Comparison of ENCODE assay signal across 14 mouse cellular contexts in the genomic region with DNA sequence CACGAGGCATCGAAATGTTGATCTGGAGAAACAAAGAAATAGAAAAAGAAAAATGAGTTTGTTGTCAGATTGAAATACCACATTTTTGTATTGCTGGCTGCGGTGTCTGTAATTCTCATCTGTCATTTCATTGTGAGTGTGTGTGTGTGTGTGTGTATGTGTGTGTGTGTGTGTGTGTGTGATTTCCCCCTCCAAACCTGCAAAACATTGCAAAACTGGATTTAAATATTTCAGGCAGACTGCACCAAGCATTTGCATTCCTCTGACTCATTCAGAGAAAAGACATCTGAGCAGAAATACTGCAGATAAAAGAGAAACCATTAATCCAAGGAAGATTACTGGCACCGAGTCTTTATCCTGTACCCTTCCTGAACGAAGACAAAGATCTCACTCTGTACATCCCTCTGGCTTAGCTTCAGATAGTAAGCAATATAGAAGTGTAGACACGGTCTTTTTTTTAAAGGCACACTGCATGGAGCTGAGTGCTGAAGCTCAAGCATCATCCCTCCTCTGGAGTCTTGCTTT.
DNase-seq lines count a peak whose midpoint lies in the region; ATAC-seq and TF ChIP-seq lines count a peak whose summit lies in the region.
"Had no signal": no experiment of that assay in that cellular context is flagged by ENCODE, and none has a peak within 500 bp of the region (broad histone marks: within the 10 kb centered on the region; RNA-seq: fewer than 3 reads in every experiment).

No protein-coding gene starts in this region.

- H3K4me2 ChIP-seq in neural tube, embryonic 11.5 days (ENCODE audit: low read depth): no peak overlapping the region
- peak overlapping the region; percentile 30 for H3K4me2 ChIP-seq in hindbrain, embryonic 14.5 days (replicated peaks)
- H3K4me2 ChIP-seq in neural tube, embryonic 14.5 days (ENCODE audit: low read depth, low read length): no peak overlapping the region
- H3K4me2 ChIP-seq: limb, embryonic 12.5 days; lung, embryonic 15.5 days had no signal

- H3K9ac ChIP-seq in neural tube, embryonic 11.5 days (ENCODE audit: low read length): peak overlapping the region; percentile 29
- peak overlapping the region; percentile 52 for H3K9ac ChIP-seq in hindbrain, embryonic 14.5 days
- no peak overlapping the region; the same call in 1 of the 2 replicates for H3K9ac ChIP-seq in neural tube, embryonic 14.5 days (replicated peaks; ENCODE audit: low read depth, low read length)
- H3K9ac ChIP-seq: limb, embryonic 12.5 days; lung, embryonic 15.5 days had no signal

- 0 out of 2 replicates have a peak, but pooled peaks cover 7% of the 10 kb centered on the region for H3K4me1 ChIP-seq in neural tube, embryonic 11.5 days (ENCODE audit: control insufficient read depth, insufficient read depth, low read length)
- H3K4me1 ChIP-seq in embryonic fibroblast, embryonic 13.5 days (ENCODE audit: control insufficient read depth, insufficient read depth, low read length): peaks cover 8% of the 10 kb centered on the region
- peaks cover 16% of the 10 kb centered on the region for H3K4me1 ChIP-seq in hindbrain, embryonic 14.5 days (replicated peaks; ENCODE audit: control insufficient read depth, insufficient read depth, low read length)
- peaks cover 7% of the 10 kb centered on the region; the same call in 1 of the 2 replicates for H3K4me1 ChIP-seq in neural tube, embryonic 14.5 days (ENCODE audit: control insufficient read depth, insufficient read depth, low read length)
- H3K4me1 ChIP-seq: limb, embryonic 12.5 days; lung, embryonic 15.5 days had no signal

- no peak for TF ChIP-seq CTCF in embryonic fibroblast, embryonic 13.5 days (IDR thresholded peaks at IDR 0.05; ENCODE audit: borderline replicate concordance, insufficient read depth, low read length)

- ATAC-seq in neural tube, embryonic 11.5 days (ENCODE audit: insufficient read depth, low FRiP score, low TSS enrichment): peak; percentile 39
- ATAC-seq in hindbrain, embryonic 14.5 days (ENCODE audit: low FRiP score): no peak
- ATAC-seq in neural tube, embryonic 14.5 days (ENCODE audit: low read depth): peak; percentile 74
- ATAC-seq: activated CD4-positive, CD25-positive, alpha-beta regulatory T cell, adult 4 months had no signal

- H3K27me3 ChIP-seq in neural tube, embryonic 11.5 days (ENCODE audit: control insufficient read depth, insufficient read depth, low read length): no peaks in the 10 kb centered on the region
- no peaks in the 10 kb centered on the region for H3K27me3 ChIP-seq in hindbrain, embryonic 14.5 days (ENCODE audit: control insufficient read depth, insufficient read depth, low read length)
- no peaks in the 10 kb centered on the region for H3K27me3 ChIP-seq in neural tube, embryonic 14.5 days (ENCODE audit: control insufficient read depth, insufficient read depth, low read length)
- H3K27me3 ChIP-seq: limb, embryonic 12.5 days; lung, embryonic 15.5 days had no signal

- DNase-seq in neural tube, embryonic 11.5 days (ENCODE audit: low spot score): peak; percentile 26
- DNase-seq in neural tube, embryonic 10.5 days (ENCODE audit: extremely low spot score, low spot score): no peak
- DNase-seq in hindbrain, embryonic 14.5 days (ENCODE audit: low spot score): peak; percentile 52
- no peak for DNase-seq in thymus, adult 18-20 months
- DNase-seq in kidney, adult 18-20 months: no peak
- DNase-seq in kidney, adult 8-10 months: no peak
- DNase-seq: gastrocnemius, postnatal 10 days; heart, postnatal 14 days; right cerebral cortex, postnatal 25 days had no signal

- no peak for TF ChIP-seq POLR2A in embryonic fibroblast, embryonic 13.5 days (IDR thresholded peaks at IDR 0.05; ENCODE audit: low read depth, low read length)

- H3K9me3 ChIP-seq in neural tube, embryonic 11.5 days (ENCODE audit: control insufficient read depth, low read length): no peaks in the 10 kb centered on the region
- no peaks in the 10 kb centered on the region for H3K9me3 ChIP-seq in hindbrain, embryonic 14.5 days (ENCODE audit: control insufficient read depth, low read length)
- H3K9me3 ChIP-seq in neural tube, embryonic 14.5 days (ENCODE audit: control insufficient read depth, low read length): no peaks in the 10 kb centered on the region
- H3K9me3 ChIP-seq: limb, embryonic 12.5 days; lung, embryonic 15.5 days had no signal

- H3K27ac ChIP-seq in neural tube, embryonic 11.5 days (ENCODE audit: low read depth, low read length): peak overlapping the region; percentile 80
- peak overlapping the region; percentile 49 for H3K27ac ChIP-seq in embryonic fibroblast, embryonic 13.5 days (ENCODE audit: insufficient read depth, low read length)
- peak overlapping the region; percentile 77 for H3K27ac ChIP-seq in hindbrain, embryonic 14.5 days
- H3K27ac ChIP-seq in neural tube, embryonic 14.5 days (ENCODE audit: low read depth, low read length): peak overlapping the region; percentile 66
- H3K27ac ChIP-seq: limb, embryonic 12.5 days; lung, embryonic 15.5 days had no signal

- 33% methylated on average over 6 of the region's 6 CpGs for WGBS in neural tube, embryonic 11.5 days
- WGBS in hindbrain, embryonic 14.5 days: 17% methylated on average over 6 of the region's 6 CpGs
- 14% methylated on average over 6 of the region's 6 CpGs for WGBS in neural tube, embryonic 14.5 days

- no peaks in the 10 kb centered on the region for H3K36me3 ChIP-seq in neural tube, embryonic 11.5 days (ENCODE audit: control insufficient read depth, insufficient read depth, low read length)
- no peaks in the 10 kb centered on the region for H3K36me3 ChIP-seq in hindbrain, embryonic 14.5 days (replicated peaks; ENCODE audit: control insufficient read depth, insufficient read depth)
- H3K36me3 ChIP-seq in neural tube, embryonic 14.5 days (ENCODE audit: control insufficient read depth, insufficient read depth, low read length): no peaks in the 10 kb centered on the region
- H3K36me3 ChIP-seq: limb, embryonic 12.5 days; lung, embryonic 15.5 days had no signal

- H3K4me3 ChIP-seq in neural tube, embryonic 11.5 days (ENCODE audit: low read depth, low read length): no peak overlapping the region
- no peak overlapping the region for H3K4me3 ChIP-seq in embryonic fibroblast, embryonic 13.5 days (ENCODE audit: insufficient read depth, low read length)
- no peak overlapping the region for H3K4me3 ChIP-seq in hindbrain, embryonic 14.5 days (replicated peaks; ENCODE audit: low read length)
- H3K4me3 ChIP-seq in neural tube, embryonic 14.5 days (ENCODE audit: low read depth, low read length): no peak overlapping the region
- H3K4me3 ChIP-seq: limb, embryonic 12.5 days; lung, embryonic 15.5 days had no signal

Comparison
In these comparisons a context has a peak if more than half of its experiments do, and no peak if none do; other contexts are left out.
1. DNase-seq: peak in neural tube, embryonic 11.5 days (single experiment) and hindbrain, embryonic 14.5 days (single experiment); none in neural tube, embryonic 10.5 days (single experiment), thymus, adult 18-20 months (0 of 2), kidney, adult 18-20 months (single experiment) and kidney, adult 8-10 months (0 of 2).
2. Peak in every context shown above with its lines, with median percentiles within 50 percentile points of each other: H3K27ac ChIP-seq.